Mouse (Mus musculus): ENCODE measurements around the gene Lhx3. TPM values are rescaled to one million over a fixed set of nuclear protein-coding genes. Genes with fewer than 3 reads are reported as not detected.

Gene Lhx3
- polyA plus RNA-seq, 1 experiment from 2014 or later, result 0.10 TPM

DNA sequence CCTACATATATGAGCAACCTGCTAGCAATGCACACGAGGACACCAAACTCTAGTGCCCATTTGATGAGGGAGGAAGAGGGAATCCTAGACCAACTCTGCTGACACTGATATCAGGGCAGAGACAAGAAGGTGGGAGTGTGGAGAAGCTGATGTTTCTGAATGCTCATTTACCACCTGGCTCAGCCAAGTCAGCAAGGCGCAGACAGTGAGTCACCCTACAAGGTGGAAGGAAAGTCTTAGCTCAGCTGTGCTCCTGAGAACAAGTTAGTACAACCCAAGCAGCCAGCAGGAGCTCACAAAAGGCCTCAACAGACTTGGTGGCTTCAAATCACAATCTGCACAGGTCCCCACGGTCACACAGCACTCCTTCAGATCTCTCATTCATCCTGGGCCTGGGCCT, 23.3 kb upstream of the Lhx3 start:
- H3K9me3 ChIP-seq, result no peaks in the 10 kb centered on the region
- peaks cover 3% of the 10 kb centered on the region for H3K4me1 ChIP-seq
- no peak overlapping the region for H3K9ac ChIP-seq (replicated peaks)
- no peaks in the 10 kb centered on the region for H3K27me3 ChIP-seq
- no peak overlapping the region for H3K4me2 ChIP-seq (replicated peaks)
- H3K36me3 ChIP-seq, result 0 out of 2 replicates have a peak, but pooled peaks cover 3% of the 10 kb centered on the region
- whole genome bisulfite sequencing, result 82% methylated on average over 3 of the region's 3 CpGs
- no peak overlapping the region for H3K27ac ChIP-seq (replicated peaks)
- H3K4me3 ChIP-seq, result no peak overlapping the region
- ATAC-seq (replicated peaks), result no peak

- Histone ChIP-seq H3K27me3 (no peaks in the 10 kb centered on the region), H3K4me3 (no peak overlapping the region), H3K4me2 (replicated peaks) (no peak overlapping the region), H3K4me1 (no peaks in the 10 kb centered on the region), H3K9me3 (no peaks in the 10 kb centered on the region), H3K27ac (replicated peaks) (no peak overlapping the region), H3K36me3 (peaks cover 11% of the 10 kb centered on the region), H3K9ac (replicated peaks) (no peak overlapping the region)
- no peak for ATAC-seq (replicated peaks)
- 71% methylated on average over 4 of the region's 4 CpGs for WGBS
Observed at GRCm38 (mm10) chr2:26230253-26230652, 22.2 kb upstream of the Lhx3 start.

GRCm38 (mm10) chr2:26227788-26228187, 19.7 kb upstream of the Lhx3 start:
- Histone ChIP-seq H3K4me2 (replicated peaks) (no peak overlapping the region), H3K9ac (replicated peaks) (no peak overlapping the region), H3K4me3 (no peak overlapping the region), H3K9me3 (no peaks in the 10 kb centered on the region), H3K27me3 (no peaks in the 10 kb centered on the region), H3K27ac (replicated peaks) (no peak overlapping the region), H3K4me1 (no peaks in the 10 kb centered on the region), H3K36me3 (peaks cover 23% of the 10 kb centered on the region)
- ATAC-seq (replicated peaks), result peak; percentile 87
- 68% methylated on average over 1 of the region's 1 CpGs for WGBS

GRCm38 (mm10) chr2:26225242-26225641, 17.2 kb upstream of the Lhx3 start:
- H3K4me2 ChIP-seq (replicated peaks), result no peak overlapping the region

DNA sequence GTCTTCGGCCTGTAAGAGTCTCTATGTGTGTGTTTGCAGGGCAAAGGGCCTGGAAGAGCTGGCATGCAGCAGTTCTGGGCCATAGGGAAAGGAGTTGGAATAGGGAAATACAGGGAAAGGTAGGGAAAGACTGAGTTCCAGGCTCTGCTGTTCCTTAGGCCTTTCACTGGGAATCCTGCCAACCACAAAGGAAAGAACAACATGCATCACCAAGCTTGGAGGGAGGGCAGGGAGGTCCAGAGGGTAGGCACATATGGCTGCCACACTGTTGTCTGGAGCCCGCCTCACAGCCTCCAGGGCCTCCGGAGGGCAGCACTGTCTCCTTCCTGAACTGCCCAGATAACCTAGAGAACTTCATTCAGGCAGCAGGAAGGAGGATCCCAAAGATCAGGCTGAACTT, 15.9 kb upstream of the Lhx3 start:
- Histone ChIP-seq H3K36me3 (peaks cover 53% of the 10 kb centered on the region), H3K4me2 (replicated peaks) (no peak overlapping the region), H3K27ac (replicated peaks) (no peak overlapping the region), H3K9ac (replicated peaks) (no peak overlapping the region), H3K27me3 (no peaks in the 10 kb centered on the region), H3K9me3 (no peaks in the 10 kb centered on the region), H3K4me3 (no peak overlapping the region), H3K4me1 (no peaks in the 10 kb centered on the region)
- 86% methylated on average over 3 of the region's 3 CpGs for WGBS
- no peak for ATAC-seq (replicated peaks)

More at GRCm38 (mm10) chr2:26225242-26225641, 17.2 kb upstream of the Lhx3 start:
- H3K9me3 ChIP-seq, result no peaks in the 10 kb centered on the region
- 75% methylated on average over 4 of the region's 4 CpGs for WGBS
- H3K36me3 ChIP-seq, result peaks cover 43% of the 10 kb centered on the region
- H3K4me3 ChIP-seq, result no peak overlapping the region
- H3K4me1 ChIP-seq, result no peaks in the 10 kb centered on the region
- H3K9ac ChIP-seq (replicated peaks), result no peak overlapping the region
- H3K27me3 ChIP-seq, result no peaks in the 10 kb centered on the region
- H3K27ac ChIP-seq (replicated peaks), result no peak overlapping the region
- no peak for ATAC-seq (replicated peaks)

- no peak overlapping the region for H3K4me3 ChIP-seq
- H3K9me3 ChIP-seq, result no peaks in the 10 kb centered on the region
- peaks cover 45% of the 10 kb centered on the region for H3K36me3 ChIP-seq
- H3K4me2 ChIP-seq (replicated peaks), result no peak overlapping the region
- H3K4me1 ChIP-seq, result peaks cover 10% of the 10 kb centered on the region
- peak; percentile 60; the same call in 1 of the 2 replicates for ATAC-seq (replicated peaks)
- H3K9ac ChIP-seq (replicated peaks), result no peak overlapping the region
- 12% methylated on average over 3 of the region's 3 CpGs for WGBS
- no peaks in the 10 kb centered on the region for H3K27me3 ChIP-seq
- H3K27ac ChIP-seq (replicated peaks), result peak overlapping the region; percentile 52
Observed at GRCm38 (mm10) chr2:26214526-26214925, 6.4 kb upstream of the Lhx3 start.

- no peak overlapping the region for H3K4me2 ChIP-seq (replicated peaks)
- no peak overlapping the region for H3K9ac ChIP-seq (replicated peaks)
- no peak overlapping the region for H3K27ac ChIP-seq (replicated peaks)
- H3K4me3 ChIP-seq, result no peak overlapping the region
- ATAC-seq (replicated peaks), result no peak
- peaks cover 37% of the 10 kb centered on the region for H3K27me3 ChIP-seq
- H3K9me3 ChIP-seq, result no peaks in the 10 kb centered on the region
- H3K4me1 ChIP-seq, result peaks cover 20% of the 10 kb centered on the region
- H3K36me3 ChIP-seq, result peaks cover 18% of the 10 kb centered on the region
- 71% methylated on average over 3 of the region's 3 CpGs for WGBS
Observed at GRCm38 (mm10) chr2:26209566-26209965, 1.5 kb upstream of the Lhx3 start.

GRCm38 (mm10) chr2:26207559-26207958, 530 bp downstream of the Lhx3 start:
- H3K4me1 ChIP-seq, result peaks cover 21% of the 10 kb centered on the region
- no peaks in the 10 kb centered on the region for H3K9me3 ChIP-seq
- peaks cover 57% of the 10 kb centered on the region for H3K27me3 ChIP-seq
- H3K4me3 ChIP-seq, result no peak overlapping the region
- H3K36me3 ChIP-seq, result peaks cover 14% of the 10 kb centered on the region
- ATAC-seq (replicated peaks), result no peak
- no peak overlapping the region for H3K9ac ChIP-seq (replicated peaks)
- H3K27ac ChIP-seq (replicated peaks), result no peak overlapping the region
- 5% methylated on average over 9 of the region's 9 CpGs for WGBS
- H3K4me2 ChIP-seq (replicated peaks), result no peak overlapping the region

GRCm38 (mm10) chr2:26205761-26206160, 2.3 kb downstream of the Lhx3 start:
- no peak overlapping the region for H3K9ac ChIP-seq (replicated peaks)
- H3K4me1 ChIP-seq, result peaks cover 28% of the 10 kb centered on the region
- ATAC-seq (replicated peaks), result no peak
- H3K9me3 ChIP-seq, result no peaks in the 10 kb centered on the region
- no peak overlapping the region for H3K4me2 ChIP-seq (replicated peaks)
- peaks cover 75% of the 10 kb centered on the region for H3K27me3 ChIP-seq
- WGBS, result 9% methylated on average over 10 of the region's 10 CpGs
- H3K27ac ChIP-seq (replicated peaks), result no peak overlapping the region
- H3K36me3 ChIP-seq, result peaks cover 7% of the 10 kb centered on the region
- H3K4me3 ChIP-seq, result no peak overlapping the region

DNA sequence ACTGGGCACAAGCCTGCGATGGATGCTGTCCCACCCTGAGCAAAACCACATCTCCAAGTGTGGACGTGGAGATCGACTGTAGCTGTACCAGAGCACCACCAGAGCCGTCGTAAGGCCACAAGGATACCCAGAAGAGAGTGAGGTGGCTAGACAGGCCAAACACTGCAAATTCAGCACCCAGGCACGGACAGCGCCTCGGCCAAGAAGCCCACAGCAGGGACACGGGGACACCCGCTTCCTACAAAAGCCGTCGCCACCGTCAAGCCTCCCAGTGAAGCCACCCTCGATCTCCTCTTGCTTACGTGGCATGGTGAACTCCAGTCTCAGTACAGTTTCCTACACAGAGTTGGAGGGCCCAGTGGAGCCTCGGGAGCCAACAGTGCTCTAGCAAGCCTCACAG, 3.0 kb downstream of the Lhx3 start:
- Histone ChIP-seq H3K4me3 (no peak overlapping the region), H3K36me3 (peaks cover under 1% of the 10 kb centered on the region), H3K27me3 (peaks cover 81% of the 10 kb centered on the region), H3K9ac (replicated peaks) (no peak overlapping the region), H3K4me2 (replicated peaks) (no peak overlapping the region), H3K9me3 (no peaks in the 10 kb centered on the region), H3K4me1 (peaks cover 28% of the 10 kb centered on the region), H3K27ac (replicated peaks) (no peak overlapping the region)
- WGBS, result 2% methylated on average over 16 of the region's 16 CpGs
- no peak for ATAC-seq (replicated peaks)

DNA sequence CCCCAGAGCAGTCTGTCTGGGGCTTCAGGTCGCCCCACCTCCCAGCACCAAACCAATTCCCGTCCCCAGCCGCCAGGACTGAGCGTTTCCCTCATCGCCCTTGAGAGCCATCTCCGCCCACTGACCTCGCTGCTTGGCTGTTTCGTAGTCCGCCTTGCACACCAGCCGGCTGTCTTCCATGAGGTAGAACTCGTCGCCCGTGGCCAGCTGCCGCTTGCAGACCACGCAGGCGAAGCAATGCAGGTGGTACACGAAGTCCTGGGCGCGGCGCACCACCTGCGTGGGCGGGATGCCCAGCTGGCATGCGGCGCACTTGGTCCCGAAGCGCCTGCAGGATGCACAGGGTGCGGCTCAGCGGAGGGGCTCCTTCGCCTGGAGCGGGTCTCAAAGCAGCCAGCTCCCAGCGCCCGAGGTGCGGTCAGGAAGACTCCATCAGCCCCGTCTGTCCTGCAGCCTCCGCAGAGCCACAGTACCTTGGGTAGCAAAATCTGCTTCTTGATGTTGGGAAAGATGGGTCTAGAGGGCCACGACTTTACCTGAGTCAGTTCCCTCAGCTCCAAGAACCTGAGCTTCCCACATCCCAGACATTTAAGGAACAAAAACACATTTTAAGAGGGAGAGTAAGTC, 5.1 kb downstream of the Lhx3 start:
- no peak for ATAC-seq (replicated peaks)
- Histone ChIP-seq H3K9me3 (no peaks in the 10 kb centered on the region), H3K9ac (replicated peaks) (no peak overlapping the region), H3K36me3 (no peaks in the 10 kb centered on the region), H3K27me3 (peaks cover 99% of the 10 kb centered on the region), H3K27ac (replicated peaks) (no peak overlapping the region), H3K4me1 (peaks cover 28% of the 10 kb centered on the region), H3K4me3 (peak overlapping the region; percentile 12), H3K4me2 (replicated peaks) (peak overlapping the region; percentile 20; the same call in 1 of the 2 replicates)
- WGBS, result under 1% methylated on average over 36 of the region's 36 CpGs

GRCm38 (mm10) chr2:26201926-26202848, 5.9 kb downstream of the Lhx3 start:
- Histone ChIP-seq H3K27ac (replicated peaks) (no peak overlapping the region), H3K9ac (replicated peaks) (no peak overlapping the region), H3K4me3 (peak overlapping the region; percentile 12), H3K4me2 (replicated peaks) (peak overlapping the region; percentile 20), H3K9me3 (no peaks in the 10 kb centered on the region), H3K36me3 (no peaks in the 10 kb centered on the region), H3K4me1 (peaks cover 24% of the 10 kb centered on the region), H3K27me3 (peaks cover 99% of the 10 kb centered on the region)
- ATAC-seq (replicated peaks), result no peak
- under 1% methylated on average over 77 of the region's 77 CpGs for WGBS
